Mouse (Mus musculus) liver, adult 2 months (tissue): Measurements from ENCODE around the gene D130043K22Rik.

Experiments
- CTCF ChIP-seq: fragments of 200-500 bp; IDR thresholded peaks from 2 replicates; pipeline ENCODE4 v1.5.1; 2011; ENCODE audit warnings: low read depth, low read length, control low read depth
- POLR2A ChIP-seq: fragments of 200-500 bp; IDR thresholded peaks from 2 replicates; pipeline ENCODE4 v1.6.1; 2011; ENCODE audit warnings: low read length, control low read depth; ENCODE audit not compliant: insufficient read depth; ENCODE audit errors: extremely low read depth

DNA sequence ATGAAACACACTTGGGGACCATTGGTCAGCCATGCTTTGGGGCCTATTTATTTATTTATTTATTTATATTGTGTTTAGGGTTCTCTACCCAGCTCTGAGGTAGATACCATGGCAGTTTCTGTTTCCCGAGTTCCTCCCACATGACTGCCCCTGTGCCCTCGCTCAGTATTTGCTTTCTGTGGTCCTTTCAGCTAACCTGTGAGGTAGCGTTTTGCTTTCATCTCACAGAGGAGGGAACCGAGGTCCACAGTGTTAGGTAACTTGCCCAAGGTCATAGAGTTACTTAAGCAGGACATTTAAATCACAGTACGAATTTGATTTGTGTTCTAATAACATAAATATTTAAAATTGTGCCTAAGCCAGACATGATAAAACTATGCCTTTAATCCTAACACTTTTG is 102.2 kb downstream of the D130043K22Rik start:
- TF ChIP-seq CTCF (no peak), POLR2A (no peak)
